Mouse (Mus musculus): ENCODE data around the gene Bsdc1. TPM values are rescaled to one million over a fixed set of nuclear protein-coding genes. Genes with fewer than 3 reads are reported as not detected.

Gene Bsdc1
- 6.9 and 8.1 TPM in 2 replicates for polyA plus RNA-seq (2012; rRNA removed)

DNA sequence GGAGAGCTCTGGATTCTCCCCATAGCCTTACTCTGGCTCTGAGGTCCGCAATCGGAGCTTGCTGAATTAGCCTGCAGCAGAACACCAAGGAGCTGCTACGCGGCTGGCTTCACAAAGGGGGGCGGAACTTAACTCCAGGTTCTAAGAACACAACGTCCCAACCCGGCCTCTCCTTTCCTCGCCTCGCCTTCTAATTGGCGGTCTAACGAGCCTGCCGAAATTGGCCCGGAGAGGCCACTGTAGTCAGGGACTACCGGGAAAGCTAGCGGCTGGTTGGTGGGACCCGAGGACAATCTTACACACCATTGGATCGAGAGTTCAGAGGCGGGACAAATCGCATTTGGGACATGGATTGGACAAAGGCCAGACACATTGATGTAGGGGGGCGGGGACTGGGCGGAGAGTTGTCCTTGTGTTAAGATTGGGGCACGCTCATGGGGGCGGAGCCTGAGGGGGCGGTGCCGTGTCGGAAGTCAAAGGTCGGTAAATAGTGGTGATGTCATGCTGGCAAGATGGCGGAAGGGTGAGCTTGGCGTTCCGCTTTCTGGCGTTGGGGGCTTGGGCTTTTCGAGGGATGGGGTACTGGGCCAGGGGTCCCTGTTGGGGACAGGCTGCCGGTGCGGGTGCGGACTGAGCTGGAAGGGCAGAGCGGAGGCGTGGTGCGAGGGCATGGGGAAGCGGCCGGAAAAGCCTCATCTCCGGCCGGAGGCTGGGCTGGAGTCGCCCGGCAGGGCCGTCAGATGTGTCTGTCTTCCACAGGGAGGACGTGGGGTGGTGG lies at the start of gene Bsdc1:
TSS of gene Bsdc1 (plus strand) at position 399 of the 778 bp plus-strand sequence.

DNA sequence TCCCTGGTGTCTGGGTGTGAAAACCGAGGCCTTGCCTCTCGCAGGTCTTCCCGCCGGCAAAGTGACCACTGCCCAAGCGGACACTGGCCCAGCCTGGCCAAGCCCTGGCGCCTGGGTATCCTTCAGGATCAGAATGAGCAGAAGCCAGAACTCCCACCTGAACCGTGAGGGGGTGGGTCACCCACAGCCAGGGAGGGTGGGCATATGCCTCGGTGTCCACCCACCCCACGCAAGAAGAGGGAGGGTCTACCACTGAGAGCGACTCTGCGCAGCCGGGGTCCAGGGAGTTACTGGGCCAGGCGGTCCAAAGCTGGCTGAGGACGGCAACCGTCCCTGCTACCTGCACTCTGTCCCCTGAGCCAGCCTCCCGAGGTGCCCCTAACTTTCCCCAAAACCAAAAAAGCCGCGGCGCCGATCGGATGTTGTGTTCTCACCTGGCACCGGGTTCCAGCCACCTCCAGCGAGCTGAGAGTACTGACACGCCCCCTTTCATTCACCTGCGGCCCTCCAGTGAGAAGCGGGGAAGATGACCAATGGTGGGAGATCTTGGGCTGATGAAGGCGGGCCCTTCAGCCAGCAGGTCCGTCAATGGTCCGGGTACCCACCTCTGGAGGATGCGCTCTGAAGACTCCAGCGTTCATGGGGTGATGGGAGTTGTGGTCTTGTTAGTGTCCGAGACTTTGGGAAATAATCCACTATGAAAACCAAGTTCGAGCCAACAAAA lies 20.9 kb upstream of the Bsdc1 start, which contains the start of gene Zbtb8b:
TSS of gene Zbtb8b (minus strand) at position 514 of the 724 bp plus-strand sequence.

DNA sequence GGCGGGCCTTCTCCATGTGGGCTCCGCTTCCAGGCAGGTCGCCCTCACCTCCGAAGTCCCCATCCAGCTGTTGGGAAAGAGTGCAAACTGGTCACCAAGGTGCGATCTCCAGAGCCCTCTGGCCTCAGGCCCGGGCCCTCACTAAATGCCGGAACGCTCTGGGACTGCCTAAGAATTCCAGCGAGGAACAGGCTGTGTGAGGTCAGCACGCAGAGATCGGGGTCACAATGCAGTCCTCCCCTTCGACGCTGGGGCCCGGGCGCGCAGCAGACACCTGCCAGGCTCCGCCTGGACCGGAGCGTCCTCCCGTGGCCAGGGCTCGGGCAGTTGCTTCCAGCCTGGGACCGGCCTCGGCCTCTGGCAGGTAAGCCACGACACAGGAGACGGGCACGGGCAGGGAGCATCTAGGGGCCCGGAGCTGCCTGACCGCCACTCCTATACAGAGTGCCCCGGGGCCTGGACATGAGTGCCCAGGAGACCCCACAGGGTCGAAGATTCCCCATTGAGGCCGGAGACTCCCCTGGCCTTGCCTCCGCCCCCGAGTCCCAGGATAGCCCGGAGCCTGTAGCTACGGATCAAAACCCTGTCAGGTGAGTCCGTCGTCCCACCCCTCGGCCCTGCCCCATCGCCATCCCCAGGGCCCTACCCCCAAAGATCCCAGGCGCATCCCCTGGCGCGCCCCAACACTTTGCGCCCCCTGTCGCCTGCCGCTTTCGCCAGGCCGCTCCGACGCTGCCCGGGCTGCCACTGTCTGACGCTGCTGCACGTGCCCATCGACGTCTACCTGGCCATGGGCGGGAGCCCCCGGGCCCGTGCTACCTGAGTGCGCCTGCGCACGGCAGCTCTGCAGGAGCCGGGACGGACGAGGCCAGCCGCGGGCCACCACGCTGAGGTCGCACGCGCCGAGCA lies 29.8 kb downstream of the Bsdc1 start, which contains the start of the genes Tssk3 and Fam229a:
TSS of gene Tssk3 (minus strand) at position 51 of the 909 bp plus-strand sequence.
TSS of gene Fam229a (plus strand) at position 219 of the 909 bp plus-strand sequence.

DNA sequence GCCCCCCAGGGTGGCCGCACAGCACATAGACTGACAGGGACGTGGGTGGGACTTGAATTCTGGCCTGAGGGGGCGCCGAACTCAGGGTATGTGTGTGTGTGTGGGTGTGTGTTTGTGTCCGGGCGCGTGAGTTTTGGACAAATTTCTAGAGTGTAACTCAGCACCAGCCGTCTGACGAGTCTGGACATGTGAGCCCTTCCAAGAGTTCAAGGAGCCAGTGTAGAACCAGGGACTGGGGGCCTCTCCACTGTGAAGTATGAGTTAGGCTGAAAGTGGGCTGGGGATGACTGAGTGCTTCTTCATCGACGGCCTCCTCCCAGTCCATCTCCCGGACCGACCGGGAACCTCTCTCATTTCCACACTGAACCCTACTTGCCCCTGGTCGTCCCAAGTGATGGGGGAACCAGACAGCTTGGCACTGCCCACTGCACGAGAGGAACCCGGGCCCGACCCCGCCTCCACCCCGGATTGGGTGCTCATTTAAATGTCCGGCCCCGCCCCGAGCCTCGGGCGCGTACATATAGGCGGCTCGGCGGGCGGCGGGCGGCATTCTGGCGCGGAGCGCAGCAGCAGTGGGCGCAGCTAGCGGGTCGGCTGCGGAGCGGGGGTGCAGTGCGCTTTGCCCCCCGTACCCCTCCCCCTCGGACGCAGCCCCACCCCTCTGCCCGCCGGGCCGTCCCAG lies 51.8 kb downstream of the Bsdc1 start, which contains the start of gene Marcksl1:
TSS of gene Marcksl1 (plus strand) at position 496 of the 682 bp plus-strand sequence.

Other genes with a start within 250 kb of the Bsdc1 start
- gene C77080, start 200.2 kb upstream of the Bsdc1 start, polyA plus RNA-seq (2012; rRNA removed), result 63.7 and 65.0 TPM in 2 replicates
- 0.58 and 0.95 TPM in 2 replicates for gene Sync, start 174.0 kb upstream of the Bsdc1 start, polyA plus RNA-seq (2012; rRNA removed)
- gene Rbbp4, start 126.2 kb upstream of the Bsdc1 start, polyA plus RNA-seq (2012; rRNA removed), result 3.3 and 4.2 TPM in 2 replicates
- gene Zbtb8os, start 125.9 kb upstream of the Bsdc1 start, polyA plus RNA-seq (2012; rRNA removed), result 2.1 and 2.6 TPM in 2 replicates
- 2.6 and 2.9 TPM in 2 replicates for gene Zbtb8a, start 83.5 kb upstream of the Bsdc1 start, polyA plus RNA-seq (2012; rRNA removed)
- 0.05 TPM in 1 of 2 replicates, not detected in the other for gene Zbtb8b, start 20.7 kb upstream of the Bsdc1 start, polyA plus RNA-seq (2012; rRNA removed)
- not detected in 2 replicates for gene Tssk3, start 29.4 kb downstream of the Bsdc1 start, polyA plus RNA-seq (2012; rRNA removed)
- gene Fam229a, start 29.6 kb downstream of the Bsdc1 start, polyA plus RNA-seq (2012; rRNA removed), result 0.57 TPM in 1 of 2 replicates, not detected in the other
- 9.9 and 12.4 TPM in 2 replicates for gene Marcksl1, start 52.0 kb downstream of the Bsdc1 start, polyA plus RNA-seq (2012; rRNA removed)
- 8.9 and 12.8 TPM in 2 replicates for gene Hdac1, start 81.1 kb downstream of the Bsdc1 start, polyA plus RNA-seq (2012; rRNA removed)
- gene Lck, start 112.1 kb downstream of the Bsdc1 start, polyA plus RNA-seq (2012; rRNA removed), result 0.25 and 0.30 TPM in 2 replicates
- gene Fam167b, start 117.0 kb downstream of the Bsdc1 start, polyA plus RNA-seq (2012; rRNA removed), result 3.0 and 4.0 TPM in 2 replicates
- gene Eif3i, start 139.1 kb downstream of the Bsdc1 start, polyA plus RNA-seq (2012; rRNA removed), result 114 and 116 TPM in 2 replicates
- gene Tmem234, start 139.1 kb downstream of the Bsdc1 start, polyA plus RNA-seq (2012; rRNA removed), result 57.2 and 65.6 TPM in 2 replicates
- 1.3 and 2.6 TPM in 2 replicates for gene Dcdc2b, start 152.7 kb downstream of the Bsdc1 start, polyA plus RNA-seq (2012; rRNA removed)
- 16.0 and 17.3 TPM in 2 replicates for gene Iqcc, start 157.5 kb downstream of the Bsdc1 start, polyA plus RNA-seq (2012; rRNA removed)
- gene Ccdc28b, start 162.4 kb downstream of the Bsdc1 start, polyA plus RNA-seq (2012; rRNA removed), result 6.4 and 8.3 TPM in 2 replicates
- gene Txlna, start 179.5 kb downstream of the Bsdc1 start, polyA plus RNA-seq (2012; rRNA removed), result 9.5 and 10.4 TPM in 2 replicates
- gene Kpna6, start 211.2 kb downstream of the Bsdc1 start, polyA plus RNA-seq (2012; rRNA removed), result 5.7 and 8.6 TPM in 2 replicates
- gene Tmem39b, start 235.3 kb downstream of the Bsdc1 start, polyA plus RNA-seq (2012; rRNA removed), result 11.4 and 12.0 TPM in 2 replicates

Measured in stomach, adult 2 months (tissue).